Mouse (Mus musculus) G1E (cell line): ENCODE measurements around the gene Cep126.

Experiments used
- CTCF ChIP-seq: IDR thresholded peaks from 2 replicates; pipeline ENCODE4 v1.5.1; 2012; ENCODE audit warnings: low read depth, low read length, inconsistent platforms, mixed read lengths
- GATA1 ChIP-seq: IDR thresholded peaks from 2 replicates; pipeline ENCODE4 v1.6.1; 2012; ENCODE audit warnings: borderline replicate concordance, low read length, inconsistent platforms, mixed read lengths
- GATA2 ChIP-seq: IDR thresholded peaks from 2 replicates; pipeline ENCODE4 v1.6.1; 2012; ENCODE audit warnings: low read depth, low read length, inconsistent platforms, borderline replicate concordance
- POLR2AphosphoS5 ChIP-seq: IDR thresholded peaks from 2 replicates; pipeline ENCODE4 v1.6.1; 2012; ENCODE audit warnings: low read depth, low read length, inconsistent platforms; ENCODE audit not compliant: insufficient replicate concordance
- TAL1 ChIP-seq: conservative IDR thresholded peaks from 2 replicates; pipeline ENCODE4 v1.6.1; 2012; ENCODE audit warnings: low read depth, low read length, inconsistent platforms, mixed read lengths

DNA sequence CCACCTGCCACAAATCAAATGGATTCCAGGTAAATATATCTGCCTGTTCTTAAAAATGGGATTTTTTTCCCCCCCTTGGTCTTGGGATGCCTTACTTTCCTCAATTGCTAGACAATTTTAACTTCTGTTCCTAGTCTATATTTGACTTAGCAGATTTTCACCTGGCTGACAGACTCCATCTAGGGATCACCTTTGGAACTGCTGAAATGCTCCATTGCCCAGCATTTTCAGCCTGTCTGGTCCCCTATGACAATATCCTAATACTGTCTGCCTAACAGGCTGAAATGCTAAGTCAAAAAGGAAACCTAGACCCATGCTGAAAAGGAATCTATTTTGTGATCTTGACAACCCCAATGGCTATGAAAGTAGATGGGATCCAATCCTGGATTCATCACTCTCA lies 59.7 kb downstream of the Cep126 start:
- TF ChIP-seq GATA1 (no peak), CTCF (no peak), POLR2AphosphoS5 (no peak), TAL1 (no peak), GATA2 (no peak)
